Mouse (Mus musculus) kidney, embryonic 16.5 days (tissue): ENCODE data around the gene Jmjd1c. TPM values are rescaled to one million over a fixed set of nuclear protein-coding genes. Genes with fewer than 3 reads are reported as not detected.

Source experiments
- ATAC-seq: fragments of 200-750 bp; cut with Nextera tagmentation; 2 replicates; pipeline ENCODE4 v1.8.0; 2017; ENCODE audit warnings: moderate TSS enrichment; ENCODE audit not compliant: low FRiP score, low TSS enrichment
- H3K27ac ChIP-seq: fragments of 300-500 bp; sonication (generic); 2 replicates; pipeline ENCODE4 v1.5.1; 2014; ENCODE audit warnings: low read length
- H3K27me3 ChIP-seq: fragments of 300-500 bp; sonication (generic); 2 replicates; pipeline ENCODE4 v1.6.1; 2014; ENCODE audit warnings: low read length, control low read depth, mixed read lengths; ENCODE audit not compliant: insufficient read depth
- H3K36me3 ChIP-seq: fragments of 300-500 bp; sonication (generic); 2 replicates; pipeline ENCODE4 v1.6.1; 2014; ENCODE audit warnings: low read length, control low read depth, mixed read lengths; ENCODE audit not compliant: insufficient read depth
- H3K4me1 ChIP-seq: fragments of 300-500 bp; sonication (generic); 2 replicates; pipeline ENCODE4 v1.6.1; 2014; ENCODE audit warnings: low read length, control low read depth, mixed read lengths; ENCODE audit not compliant: insufficient read depth
- H3K4me2 ChIP-seq: fragments of 300-500 bp; sonication (generic); replicated peaks from 2 replicates; pipeline ENCODE4 v1.6.1; 2014; ENCODE audit warnings: low read depth, low read length
- H3K4me3 ChIP-seq: fragments of 300-500 bp; sonication (generic); 2 replicates; pipeline ENCODE4 v1.5.1; 2014; ENCODE audit warnings: mild to moderate bottlenecking, low read length
- H3K9ac ChIP-seq: fragments of 300-500 bp; sonication (generic); replicated peaks from 2 replicates; pipeline ENCODE4 v1.6.1; 2014; ENCODE audit warnings: low read length
- H3K9me3 ChIP-seq: fragments of 300-500 bp; sonication (generic); 2 replicates; pipeline ENCODE4 v1.6.1; 2016; ENCODE audit warnings: low read length, control low read depth
- WGBS: fragments of 180-500 bp; shearing (Covaris S2); extraction: QIAGEN DNeasy Blood & Tissue Kit; methylation state at CpG from one replicate; pipeline ENCODE4 v1.1.7; 2014; 5-methylcytosine and 5-hydroxymethylcytosine counted together
- polyA plus RNA-seq: library from polyadenylated mRNA; unstranded; fragments of >200 nt; fragmentation: Nextera tagmentation; extraction: Ambion mirVana; gene quantifications from 2 replicates; pipeline ENCODE4 v1.2.1, GENCODE M21; 2015

The Jmjd1c gene
- 30.5 and 33.7 TPM in 2 replicates for polyA plus RNA-seq

DNA sequence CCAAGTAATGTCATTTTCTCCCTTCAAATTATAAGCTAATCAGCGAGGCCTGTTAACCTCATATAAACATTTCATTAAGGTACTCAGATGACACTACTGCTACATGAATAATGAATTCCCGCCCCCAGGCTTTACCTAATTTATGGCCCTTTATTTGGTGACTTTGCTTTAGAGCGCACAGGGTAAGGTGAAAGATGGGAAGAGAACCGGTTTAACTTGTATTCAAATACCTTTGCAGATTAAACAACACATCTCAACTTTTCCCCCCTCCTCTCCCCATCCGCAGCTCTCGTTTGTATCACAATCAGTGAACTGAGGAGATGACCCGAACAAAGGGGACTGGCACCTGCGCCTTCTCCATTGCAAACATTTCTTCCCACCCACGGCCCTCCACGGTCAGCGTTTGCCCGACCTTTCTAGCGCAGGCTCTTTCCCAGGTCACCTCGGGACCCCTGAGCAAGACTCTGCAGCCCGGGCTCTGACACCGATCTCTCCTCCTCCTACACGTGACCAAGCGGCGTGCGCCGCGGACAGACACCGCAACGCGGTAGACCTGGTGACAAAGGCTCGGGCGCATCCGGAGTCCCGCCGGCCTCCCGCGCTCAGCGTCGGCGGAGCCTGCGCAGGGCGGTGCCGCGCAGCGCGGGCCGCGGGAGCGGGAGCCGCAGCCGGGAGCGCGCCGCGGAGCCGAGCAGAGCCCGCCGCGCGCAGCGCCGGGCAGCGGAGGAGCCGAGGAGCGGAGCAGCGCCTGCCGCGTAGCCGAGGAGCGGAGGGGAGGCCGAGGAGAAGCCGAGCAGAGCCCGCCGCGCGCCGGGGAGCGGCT lies at the start of gene Jmjd1c:
Gene Jmjd1c (plus strand): TSS at position 328 of the 823 bp plus-strand sequence.
- under 1% methylated on average over 67 of the region's 73 CpGs for WGBS
- peak; percentile 72 for ATAC-seq

DNA sequence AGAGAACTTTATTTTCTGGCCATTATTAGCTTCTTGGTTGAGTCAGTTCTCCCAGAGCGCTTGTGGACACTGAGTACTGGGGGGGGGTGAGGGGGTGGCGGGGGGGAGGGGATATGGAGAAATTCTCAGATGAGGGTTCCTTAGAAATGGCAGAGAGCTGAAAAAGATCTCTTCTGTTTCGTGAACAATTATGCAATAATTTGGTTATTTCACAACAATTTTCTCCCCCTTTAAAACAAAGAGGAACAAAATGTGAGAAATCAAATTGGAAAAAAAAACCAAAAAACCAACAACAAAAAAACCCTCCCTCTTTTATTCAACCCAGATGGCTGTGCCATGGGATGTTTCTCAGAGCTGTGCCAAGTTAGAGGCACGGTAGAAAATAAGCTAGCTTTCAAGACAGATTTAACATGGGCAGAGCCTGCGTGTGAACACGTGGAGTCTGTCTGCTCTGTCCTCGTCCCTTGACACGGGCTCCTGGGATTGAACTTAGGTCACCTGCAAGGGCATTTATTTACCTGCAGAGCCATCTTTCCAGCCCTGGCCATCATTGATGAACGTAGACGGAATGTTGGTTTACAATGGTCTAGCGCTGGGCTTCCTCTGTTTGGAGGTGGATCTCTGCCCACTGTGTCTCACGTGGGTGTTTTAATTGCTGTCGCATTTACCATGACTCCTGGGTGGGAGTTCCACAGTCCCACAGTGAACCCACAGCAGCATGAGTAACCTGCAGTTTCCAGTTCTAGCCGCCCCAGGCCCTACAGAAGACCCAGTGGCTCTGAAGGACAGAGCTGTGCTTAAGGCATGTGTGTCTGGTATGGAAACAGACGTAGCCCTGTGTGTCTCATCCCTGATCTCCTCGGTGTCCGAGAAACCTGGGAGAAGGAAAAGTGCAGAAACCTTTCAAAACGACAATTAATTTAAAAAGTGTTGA lies 47.9 kb upstream of the Jmjd1c start:
- Histone ChIP-seq H3K4me3 (no peak overlapping the region), H3K36me3 (no peaks in the 10 kb centered on the region), H3K27ac (no peak overlapping the region), H3K4me2 (no peak overlapping the region), H3K27me3 (no peaks in the 10 kb centered on the region), H3K9ac (no peak overlapping the region), H3K4me1 (peaks cover 25% of the 10 kb centered on the region), H3K9me3 (no peaks in the 10 kb centered on the region)
- 78% methylated on average over 18 of the region's 18 CpGs for WGBS
- no peak for ATAC-seq

More for the DNA sequence above, at the start of gene Jmjd1c:
- H3K27ac ChIP-seq = peak within 1 kb of the TSS; percentile 99
- peak within 1 kb of the TSS; percentile 64 for H3K4me2 ChIP-seq
- H3K4me1 ChIP-seq = peaks cover 48% of the 10 kb centered on the region
- H3K36me3 ChIP-seq = no peaks in the 10 kb centered on the region
- H3K9ac ChIP-seq = peak within 1 kb of the TSS; percentile 100
- no peaks in the 10 kb centered on the region for H3K27me3 ChIP-seq
- peak within 1 kb of the TSS; percentile 94 for H3K4me3 ChIP-seq
- H3K9me3 ChIP-seq = no peaks in the 10 kb centered on the region

DNA sequence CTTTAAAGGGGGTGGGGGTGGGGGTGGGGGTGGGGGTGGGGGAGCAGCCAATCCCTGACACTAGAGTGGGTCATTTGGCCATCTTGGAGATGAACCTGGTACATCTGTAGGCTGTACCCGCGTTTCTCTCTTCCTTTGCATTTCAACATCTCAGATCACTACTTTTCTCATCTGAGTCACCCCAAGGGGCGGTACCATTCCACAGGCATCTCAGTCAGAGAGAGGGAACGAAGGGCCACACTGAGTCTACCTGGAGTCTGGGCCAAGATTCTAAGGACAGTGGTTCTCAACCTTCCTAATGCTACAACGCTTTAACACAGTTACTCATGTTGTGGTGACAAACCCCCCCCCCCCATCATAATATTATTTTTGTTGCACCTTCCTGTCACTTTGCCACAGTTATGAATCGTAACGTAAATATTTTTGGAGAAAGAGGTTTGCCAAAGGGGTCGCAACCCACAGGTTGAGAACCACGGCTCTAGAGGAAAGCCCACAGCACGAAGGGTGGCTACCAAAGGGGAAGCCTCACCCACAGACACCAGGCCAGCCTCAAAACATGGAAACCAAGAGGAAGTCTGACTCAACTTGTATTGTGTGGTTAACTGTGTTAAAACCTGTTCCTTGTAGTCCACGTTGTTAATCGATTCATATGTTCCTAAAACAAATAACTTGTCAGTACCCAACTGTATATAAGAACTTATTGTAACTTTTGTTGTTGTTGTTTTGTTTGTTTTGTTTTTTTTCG lies 46.9 kb upstream of the Jmjd1c start:
- H3K4me3 ChIP-seq = no peak overlapping the region
- no peaks in the 10 kb centered on the region for H3K36me3 ChIP-seq
- WGBS = 87% methylated on average over 13 of the region's 13 CpGs
- H3K9ac ChIP-seq = no peak overlapping the region
- no peak overlapping the region for H3K27ac ChIP-seq
- H3K9me3 ChIP-seq = no peaks in the 10 kb centered on the region
- ATAC-seq = no peak
- no peak overlapping the region for H3K4me2 ChIP-seq
- no peaks in the 10 kb centered on the region for H3K27me3 ChIP-seq
- H3K4me1 ChIP-seq = peaks cover 33% of the 10 kb centered on the region

DNA sequence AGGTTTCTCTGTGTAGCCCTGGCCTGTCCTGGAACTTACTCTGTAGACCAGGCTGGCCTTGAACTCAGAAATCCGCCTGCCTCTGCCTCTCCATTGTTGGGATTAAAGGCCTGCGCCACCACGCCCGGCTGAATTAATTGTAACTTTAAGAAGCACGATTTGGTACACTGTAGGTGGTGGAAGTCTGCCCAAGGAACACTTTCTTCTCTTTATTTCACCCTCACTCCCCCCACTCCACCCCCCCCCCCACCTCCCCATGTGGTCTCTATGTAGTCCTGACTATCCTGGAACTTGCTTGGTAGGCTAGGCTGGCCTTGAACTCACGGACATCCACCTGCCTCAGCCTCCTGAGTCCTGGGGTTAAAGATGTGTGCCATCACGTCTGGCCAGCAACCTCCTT lies 46.3 kb upstream of the Jmjd1c start:
- no peaks in the 10 kb centered on the region for H3K36me3 ChIP-seq
- no peak overlapping the region for H3K9ac ChIP-seq
- H3K4me2 ChIP-seq = no peak overlapping the region
- H3K4me1 ChIP-seq = peaks cover 33% of the 10 kb centered on the region
- no peaks in the 10 kb centered on the region for H3K9me3 ChIP-seq
- 91% methylated on average over 7 of the region's 7 CpGs for WGBS
- H3K27ac ChIP-seq = no peak overlapping the region
- no peak overlapping the region for H3K4me3 ChIP-seq
- no peaks in the 10 kb centered on the region for H3K27me3 ChIP-seq
- ATAC-seq = no peak

DNA sequence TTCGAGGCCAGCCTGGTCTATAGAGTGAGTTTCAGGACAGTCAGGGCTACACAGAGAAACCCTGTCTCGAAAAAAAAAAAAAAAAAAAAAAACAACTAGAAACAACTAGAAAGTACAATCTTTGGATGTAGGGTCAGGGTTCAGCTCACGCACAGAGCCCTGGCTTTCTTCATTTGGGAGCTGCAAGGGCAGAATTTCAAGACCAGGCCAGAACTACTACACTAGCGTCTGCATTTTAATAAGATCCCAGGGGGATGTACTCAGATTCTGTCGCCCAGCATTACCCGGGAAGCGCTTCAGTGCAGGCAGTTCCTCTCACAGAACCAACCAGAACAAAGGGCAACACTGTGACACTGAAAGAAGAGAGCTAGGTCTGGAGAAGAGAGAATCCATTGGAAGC lies 45.2 kb upstream of the Jmjd1c start:
- Histone ChIP-seq H3K27ac (no peak overlapping the region), H3K36me3 (no peaks in the 10 kb centered on the region), H3K9me3 (no peaks in the 10 kb centered on the region), H3K4me1 (peaks cover 37% of the 10 kb centered on the region), H3K4me3 (no peak overlapping the region), H3K27me3 (no peaks in the 10 kb centered on the region), H3K4me2 (no peak overlapping the region), H3K9ac (no peak overlapping the region)
- no peak for ATAC-seq
- 72% methylated on average over 6 of the region's 7 CpGs for WGBS

DNA sequence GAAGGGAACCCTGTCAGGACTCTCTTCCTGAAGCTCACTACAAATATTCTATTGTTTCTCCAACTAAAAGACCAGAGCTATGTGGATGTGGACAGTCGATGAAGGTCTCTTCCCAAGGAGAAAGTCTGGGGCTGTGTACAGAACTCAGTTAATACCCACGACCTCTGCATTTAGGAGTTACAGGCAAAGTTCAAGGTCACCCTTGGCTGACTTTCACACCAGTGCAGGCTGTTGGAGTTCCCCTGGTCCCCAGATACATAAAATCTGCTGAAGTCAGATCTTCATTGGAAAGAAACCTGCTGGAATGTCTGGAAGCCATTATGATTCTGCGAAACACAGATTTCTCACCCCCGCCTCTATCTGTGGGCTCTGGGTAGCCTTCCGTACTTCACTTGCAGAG lies 44.5 kb upstream of the Jmjd1c start:
- peak overlapping the region; percentile 43; the same call in 1 of the 2 replicates for H3K27ac ChIP-seq
- no peak overlapping the region for H3K9ac ChIP-seq
- H3K27me3 ChIP-seq = no peaks in the 10 kb centered on the region
- H3K36me3 ChIP-seq = no peaks in the 10 kb centered on the region
- H3K4me1 ChIP-seq = peaks cover 41% of the 10 kb centered on the region
- no peaks in the 10 kb centered on the region for H3K9me3 ChIP-seq
- ATAC-seq = no peak
- 77% methylated on average over 5 of the region's 5 CpGs for WGBS
- no peak overlapping the region for H3K4me2 ChIP-seq
- H3K4me3 ChIP-seq = no peak overlapping the region

DNA sequence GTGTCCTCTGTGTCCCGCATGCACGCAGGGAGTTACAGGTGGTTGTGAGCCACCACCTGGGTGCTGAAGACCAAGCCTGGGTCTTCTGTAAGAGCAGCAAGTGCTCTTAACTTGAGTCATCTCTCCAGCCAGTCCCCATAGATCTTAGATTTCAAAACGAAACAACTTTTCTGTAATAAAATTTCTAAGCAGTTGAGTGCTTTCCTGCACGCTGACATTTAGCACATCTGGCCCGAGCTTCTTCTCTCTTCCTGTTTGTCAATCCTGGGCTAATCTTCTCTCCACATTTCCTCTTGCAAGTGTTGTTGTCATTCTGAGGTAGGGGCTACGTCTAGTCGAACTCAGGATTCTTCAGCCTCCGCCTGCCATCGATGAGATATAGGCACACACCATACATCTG lies 43.5 kb upstream of the Jmjd1c start:
- Histone ChIP-seq H3K9ac (no peak overlapping the region), H3K9me3 (no peaks in the 10 kb centered on the region), H3K36me3 (no peaks in the 10 kb centered on the region), H3K4me2 (no peak overlapping the region), H3K27ac (no peak overlapping the region), H3K27me3 (no peaks in the 10 kb centered on the region), H3K4me1 (peaks cover 43% of the 10 kb centered on the region), H3K4me3 (no peak overlapping the region)
- WGBS = 48% methylated on average over 9 of the region's 9 CpGs
- ATAC-seq = no peak

DNA sequence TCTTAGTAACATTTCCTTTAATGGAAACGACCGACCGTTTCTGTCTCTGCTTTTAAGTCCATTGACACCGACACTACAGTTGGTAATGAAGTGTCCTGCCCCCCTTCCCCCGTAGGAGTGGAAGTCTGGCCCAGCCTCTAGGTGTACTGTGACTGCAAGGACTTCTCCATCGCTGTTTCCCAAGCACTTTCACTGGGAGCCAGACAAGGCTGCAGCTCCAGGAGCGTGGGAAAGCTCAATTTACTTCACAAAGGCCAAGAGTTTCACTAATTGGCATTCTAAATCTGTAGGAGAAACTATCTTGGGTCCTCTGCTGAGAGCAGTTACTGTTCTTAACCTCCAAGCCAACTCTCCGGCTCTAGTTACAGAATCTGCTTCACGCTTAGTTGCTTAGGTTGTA lies 42.5 kb upstream of the Jmjd1c start:
- Histone ChIP-seq H3K9me3 (no peaks in the 10 kb centered on the region), H3K27me3 (no peaks in the 10 kb centered on the region), H3K4me1 (peaks cover 38% of the 10 kb centered on the region), H3K4me3 (no peak overlapping the region), H3K27ac (peak overlapping the region; percentile 71), H3K9ac (peak overlapping the region; percentile 16; the same call in 1 of the 2 replicates), H3K36me3 (no peaks in the 10 kb centered on the region), H3K4me2 (peak overlapping the region; percentile 29)
- WGBS = 18% methylated on average over 9 of the region's 9 CpGs
- ATAC-seq = peak; percentile 55; the same call in 1 of the 2 replicates
